Mouse (Mus musculus): ENCODE data around the gene Cdh3. TPM values are rescaled to one million over a fixed set of nuclear protein-coding genes. Genes with fewer than 3 reads are reported as not detected.

The Cdh3 gene
- not detected in 2 replicates for polyA plus RNA-seq (2012; ENCODE audit: insufficient read depth, insufficient read length, missing spikeins)

- H3K27ac ChIP-seq (replicated peaks; ENCODE audit: low read depth, low read length) = no peak within 1 kb of the TSS
- peak within 1 kb of the TSS; percentile 26 for H3K4me3 ChIP-seq (ENCODE audit: insufficient read depth, low read depth, low read length)
- peaks cover 9% of the 10 kb centered on the region; the same call in 1 of the 2 replicates for H3K4me1 ChIP-seq (ENCODE audit: control insufficient read depth, insufficient read depth, insufficient read length, low read length)
Observed at GRCm38 (mm10) chr8:106510365-106510975, at the start of gene Cdh3. Gene Cdh3, plus strand, starts transcription at chr8:106510891.

- no peak overlapping the region for H3K27ac ChIP-seq (replicated peaks; ENCODE audit: low read depth, low read length)
- no peaks in the 10 kb centered on the region for H3K4me1 ChIP-seq (ENCODE audit: control insufficient read depth, insufficient read depth, insufficient read length, low read length)
Observed at GRCm38 (mm10) chr8:106462131-106462530, 48.6 kb upstream of the Cdh3 start.

GRCm38 (mm10) chr8:106463795-106464194 lies 46.9 kb upstream of the Cdh3 start:
- Histone ChIP-seq H3K27ac (replicated peaks; ENCODE audit: low read depth, low read length) (no peak overlapping the region), H3K4me3 (ENCODE audit: insufficient read depth, low read depth, low read length) (no peak overlapping the region), H3K4me1 (ENCODE audit: control insufficient read depth, insufficient read depth, insufficient read length, low read length) (no peaks in the 10 kb centered on the region)

More at GRCm38 (mm10) chr8:106462131-106462530, 48.6 kb upstream of the Cdh3 start:
- H3K4me3 ChIP-seq (ENCODE audit: insufficient read depth, low read depth, low read length) = no peak overlapping the region

GRCm38 (mm10) chr8:106469485-106469884 lies 41.2 kb upstream of the Cdh3 start:
- Histone ChIP-seq H3K4me1 (ENCODE audit: control insufficient read depth, insufficient read depth, insufficient read length, low read length) (no peaks in the 10 kb centered on the region), H3K27ac (replicated peaks; ENCODE audit: low read depth, low read length) (no peak overlapping the region), H3K4me3 (ENCODE audit: insufficient read depth, low read depth, low read length) (no peak overlapping the region)

- Histone ChIP-seq H3K4me3 (ENCODE audit: insufficient read depth, low read depth, low read length) (no peak overlapping the region), H3K4me1 (ENCODE audit: control insufficient read depth, insufficient read depth, insufficient read length, low read length) (no peaks in the 10 kb centered on the region), H3K27ac (replicated peaks; ENCODE audit: low read depth, low read length) (no peak overlapping the region)
Observed at GRCm38 (mm10) chr8:106474001-106474400, 36.7 kb upstream of the Cdh3 start.

GRCm38 (mm10) chr8:106500018-106500685 lies 10.5 kb upstream of the Cdh3 start, which contains the start of gene 6030452D12Rik:
Gene 6030452D12Rik, plus strand, starts transcription at chr8:106500522.
- no peak within 1 kb of the TSS for H3K27ac ChIP-seq (replicated peaks; ENCODE audit: low read depth, low read length)
- no peak within 1 kb of the TSS for H3K4me3 ChIP-seq (ENCODE audit: insufficient read depth, low read depth, low read length)
- no peaks in the 10 kb centered on the region for H3K4me1 ChIP-seq (ENCODE audit: control insufficient read depth, insufficient read depth, insufficient read length, low read length)

- no peak overlapping the region for H3K27ac ChIP-seq (replicated peaks; ENCODE audit: low read depth, low read length)
- H3K4me3 ChIP-seq (ENCODE audit: insufficient read depth, low read depth, low read length) = no peak overlapping the region
- H3K4me1 ChIP-seq (ENCODE audit: control insufficient read depth, insufficient read depth, insufficient read length, low read length) = no peaks in the 10 kb centered on the region
Observed at GRCm38 (mm10) chr8:106504241-106504640, 6.5 kb upstream of the Cdh3 start.

- Histone ChIP-seq H3K4me1 (ENCODE audit: control insufficient read depth, insufficient read depth, insufficient read length, low read length) (no peaks in the 10 kb centered on the region), H3K4me3 (ENCODE audit: insufficient read depth, low read depth, low read length) (no peak overlapping the region), H3K27ac (replicated peaks; ENCODE audit: low read depth, low read length) (no peak overlapping the region)
Observed at GRCm38 (mm10) chr8:106505328-106505965, 5.2 kb upstream of the Cdh3 start.

GRCm38 (mm10) chr8:106506106-106506505 lies 4.6 kb upstream of the Cdh3 start:
- Histone ChIP-seq H3K27ac (replicated peaks; ENCODE audit: low read depth, low read length) (no peak overlapping the region), H3K4me1 (ENCODE audit: control insufficient read depth, insufficient read depth, insufficient read length, low read length) (peaks cover 3% of the 10 kb centered on the region; the same call in 1 of the 2 replicates), H3K4me3 (ENCODE audit: insufficient read depth, low read depth, low read length) (no peak overlapping the region)

GRCm38 (mm10) chr8:106507761-106508331 lies 2.8 kb upstream of the Cdh3 start:
- peak overlapping the region; percentile 1; the same call in 1 of the 2 replicates for H3K4me3 ChIP-seq (ENCODE audit: insufficient read depth, low read depth, low read length)
- no peak overlapping the region for H3K27ac ChIP-seq (replicated peaks; ENCODE audit: low read depth, low read length)
- H3K4me1 ChIP-seq (ENCODE audit: control insufficient read depth, insufficient read depth, insufficient read length, low read length) = peaks cover 9% of the 10 kb centered on the region; the same call in 1 of the 2 replicates

- peaks cover 9% of the 10 kb centered on the region; the same call in 1 of the 2 replicates for H3K4me1 ChIP-seq (ENCODE audit: control insufficient read depth, insufficient read depth, insufficient read length, low read length)
- no peak overlapping the region for H3K4me3 ChIP-seq (ENCODE audit: insufficient read depth, low read depth, low read length)
- no peak overlapping the region for H3K27ac ChIP-seq (replicated peaks; ENCODE audit: low read depth, low read length)
Observed at GRCm38 (mm10) chr8:106508456-106508855, 2.2 kb upstream of the Cdh3 start.

GRCm38 (mm10) chr8:106509079-106509780 lies 1.5 kb upstream of the Cdh3 start:
- no peak overlapping the region for H3K4me3 ChIP-seq (ENCODE audit: insufficient read depth, low read depth, low read length)
- H3K4me1 ChIP-seq (ENCODE audit: control insufficient read depth, insufficient read depth, insufficient read length, low read length) = peaks cover 9% of the 10 kb centered on the region; the same call in 1 of the 2 replicates
- no peak overlapping the region for H3K27ac ChIP-seq (replicated peaks; ENCODE audit: low read depth, low read length)

- Histone ChIP-seq H3K27ac (replicated peaks; ENCODE audit: low read depth, low read length) (no peak overlapping the region), H3K4me3 (ENCODE audit: insufficient read depth, low read depth, low read length) (0 out of 2 replicates have a peak overlapping the region, but pooled peaks have one; percentile 17), H3K4me1 (ENCODE audit: control insufficient read depth, insufficient read depth, insufficient read length, low read length) (peaks cover 9% of the 10 kb centered on the region; the same call in 1 of the 2 replicates)
Observed at GRCm38 (mm10) chr8:106511065-106511501, 392 bp downstream of the Cdh3 start.

- H3K4me1 ChIP-seq (ENCODE audit: control insufficient read depth, insufficient read depth, insufficient read length, low read length) = peaks cover 9% of the 10 kb centered on the region; the same call in 1 of the 2 replicates
- no peak overlapping the region for H3K27ac ChIP-seq (replicated peaks; ENCODE audit: low read depth, low read length)
- H3K4me3 ChIP-seq (ENCODE audit: insufficient read depth, low read depth, low read length) = peak overlapping the region; percentile 17; the same call in 1 of the 2 replicates
Observed at GRCm38 (mm10) chr8:106511531-106512041, 895 bp downstream of the Cdh3 start.
